In genomic region chr17:43606704-43607103, GRCm38 (mm10) we compare ENCODE assay signal across 10 mouse cellular contexts. TPM values are rescaled to one million over a fixed set of nuclear protein-coding genes. Genes with fewer than 3 reads are reported as not detected.
A peak's percentile ranks its signal among the peaks of the same experiment; 100 is the strongest.
DNase-seq lines count a peak whose midpoint lies in the region; ATAC-seq and TF ChIP-seq lines count a peak whose summit lies in the region.
"Had no signal": no experiment of that assay in that cellular context is flagged by ENCODE, and none has a peak within 500 bp of the region (broad histone marks: within the 10 kb centered on the region; RNA-seq: fewer than 3 reads in every experiment).

No protein-coding gene starts in this region.

- intact Hi-C loops in left cerebral cortex, postnatal 25 days (cut with DNase I) = loop anchor here (1.0 kb wide), 1 partner anchor 88 kb away; no protein-coding TSS in a partner anchor

- no peak overlapping the region for H3K4me2 ChIP-seq in hindbrain, embryonic 16.5 days (ENCODE audit: low read length)
- H3K4me2 ChIP-seq in forebrain, embryonic 13.5 days = no peak overlapping the region
- H3K4me2 ChIP-seq: embryonic facial prominence, embryonic 12.5 days; neural tube, embryonic 13.5 days had no signal

- no peak overlapping the region for H3K27ac ChIP-seq in hindbrain, embryonic 10.5 days
- H3K27ac ChIP-seq in hindbrain, embryonic 16.5 days (ENCODE audit: low read depth, low read length) = no peak overlapping the region
- no peak overlapping the region for H3K27ac ChIP-seq in bone marrow macrophage, adult 2 months (ENCODE audit: insufficient read depth, low read depth, low read length)
- H3K27ac ChIP-seq in forebrain, embryonic 13.5 days = no peak overlapping the region
- H3K27ac ChIP-seq: embryonic facial prominence, embryonic 12.5 days; neural tube, embryonic 13.5 days had no signal

- H3K27me3 ChIP-seq in hindbrain, embryonic 10.5 days (ENCODE audit: insufficient read depth, poor library complexity, severe bottlenecking) = no peaks in the 10 kb centered on the region
- no peaks in the 10 kb centered on the region for H3K27me3 ChIP-seq in hindbrain, embryonic 16.5 days (replicated peaks; ENCODE audit: control insufficient read depth, insufficient read depth, low read length)
- no peaks in the 10 kb centered on the region for H3K27me3 ChIP-seq in forebrain, embryonic 13.5 days
- H3K27me3 ChIP-seq: embryonic facial prominence, embryonic 12.5 days; neural tube, embryonic 13.5 days had no signal

- no peak overlapping the region for H3K9ac ChIP-seq in hindbrain, embryonic 16.5 days (ENCODE audit: low read depth, low read length)
- no peak overlapping the region for H3K9ac ChIP-seq in forebrain, embryonic 13.5 days
- H3K9ac ChIP-seq: embryonic facial prominence, embryonic 12.5 days; neural tube, embryonic 13.5 days had no signal

- peak; percentile 80 for DNase-seq in hindbrain, embryonic 10.5 days (ENCODE audit: low spot score)
- peak; percentile 69 for DNase-seq in induced T-regulatory cell, adult 2 months (ENCODE audit: low read depth)
- DNase-seq in left cerebral cortex, postnatal 25 days (ENCODE audit: low spot score in 2 of 2) = peak; percentile 49 to 68
- peak; percentile 61 for DNase-seq in naive thymus-derived CD4-positive, alpha-beta T cell, adult 2 months (ENCODE audit: low read depth)
- peak; percentile 88 for DNase-seq in testis, postnatal 10 days (ENCODE audit: low spot score)

- H3K9me3 ChIP-seq in hindbrain, embryonic 10.5 days = no peaks in the 10 kb centered on the region
- H3K9me3 ChIP-seq in hindbrain, embryonic 16.5 days (ENCODE audit: control insufficient read depth, low read length) = no peaks in the 10 kb centered on the region
- no peaks in the 10 kb centered on the region for H3K9me3 ChIP-seq in forebrain, embryonic 13.5 days (replicated peaks)
- H3K9me3 ChIP-seq: embryonic facial prominence, embryonic 12.5 days; neural tube, embryonic 13.5 days had no signal

- TF ChIP-seq CTCF in bone marrow macrophage, adult 2 months (IDR thresholded peaks at IDR 0.05; ENCODE audit: low read depth, low read length) = peak; percentile 99

- no peaks in the 10 kb centered on the region for H3K4me1 ChIP-seq in hindbrain, embryonic 10.5 days (replicated peaks)
- no peaks in the 10 kb centered on the region for H3K4me1 ChIP-seq in hindbrain, embryonic 16.5 days (ENCODE audit: control insufficient read depth, insufficient read depth, low read depth, low read length)
- H3K4me1 ChIP-seq in bone marrow macrophage, adult 2 months (ENCODE audit: control insufficient read depth, insufficient read depth, low read length) = no peaks in the 10 kb centered on the region
- H3K4me1 ChIP-seq in forebrain, embryonic 13.5 days = no peaks in the 10 kb centered on the region
- H3K4me1 ChIP-seq: embryonic facial prominence, embryonic 12.5 days; neural tube, embryonic 13.5 days had no signal

- no peak for TF ChIP-seq POLR2A in bone marrow macrophage, adult 2 months (IDR thresholded peaks at IDR 0.05; ENCODE audit: borderline replicate concordance, low read depth, low read length)

- WGBS in hindbrain, embryonic 10.5 days = 16% methylated on average over 3 of the region's 3 CpGs
- WGBS in hindbrain, embryonic 16.5 days = 15% methylated on average over 3 of the region's 3 CpGs
- WGBS in forebrain, embryonic 13.5 days = 12% methylated on average over 3 of the region's 3 CpGs

- no peak for ATAC-seq in hindbrain, embryonic 16.5 days
- ATAC-seq in forebrain, embryonic 13.5 days = peak; percentile 59; the same call in 1 of the 2 replicates

- H3K4me3 ChIP-seq in hindbrain, embryonic 10.5 days = no peak overlapping the region
- H3K4me3 ChIP-seq in hindbrain, embryonic 16.5 days (ENCODE audit: low read length) = no peak overlapping the region
- H3K4me3 ChIP-seq in bone marrow macrophage, adult 2 months (ENCODE audit: insufficient read depth, low read length) = no peak overlapping the region
- no peak overlapping the region for H3K4me3 ChIP-seq in forebrain, embryonic 13.5 days
- H3K4me3 ChIP-seq: embryonic facial prominence, embryonic 12.5 days; neural tube, embryonic 13.5 days had no signal

- no peaks in the 10 kb centered on the region for H3K36me3 ChIP-seq in hindbrain, embryonic 10.5 days
- H3K36me3 ChIP-seq in hindbrain, embryonic 16.5 days (ENCODE audit: control insufficient read depth, insufficient read depth, low read length) = no peaks in the 10 kb centered on the region
- no peaks in the 10 kb centered on the region for H3K36me3 ChIP-seq in forebrain, embryonic 13.5 days (ENCODE audit: poor library complexity, severe bottlenecking)
- H3K36me3 ChIP-seq: embryonic facial prominence, embryonic 12.5 days; neural tube, embryonic 13.5 days had no signal

RNA-seq across cellular contexts. Expression of gene Tdrd6, which starts 23.4 kb away (rescaled TPM):
- polyA plus RNA-seq in hindbrain, embryonic 10.5 days (2016; fragmentation: Nextera tagmentation; extraction: Ambion mirVana) = 0.03 and 0.17 TPM in 2 replicates
- 0.46 and 0.79 TPM in 2 replicates for polyA plus RNA-seq in hindbrain, embryonic 16.5 days (2015; fragmentation: Nextera tagmentation; extraction: Ambion mirVana)
- 0.08 TPM in 1 of 2 replicates, not detected in the other for polyA plus RNA-seq in bone marrow macrophage, adult 2 months (2012; ENCODE audit: insufficient read depth, insufficient read length, missing spikeins)
- 0.03 and 0.17 TPM in 2 replicates for polyA plus RNA-seq in forebrain, embryonic 13.5 days (2015; fragmentation: Nextera tagmentation; extraction: Ambion mirVana)
- total RNA-seq in left cerebral cortex, postnatal 25 days (2021) = under 1 TPM; 0.25 to 0.50 TPM

RNA-seq across cellular contexts. Expression of gene Pla2g7, which starts 38.8 kb away (rescaled TPM):
- polyA plus RNA-seq in hindbrain, embryonic 10.5 days (2016; fragmentation: Nextera tagmentation; extraction: Ambion mirVana) = 7.0 and 11.2 TPM in 2 replicates
- polyA plus RNA-seq in hindbrain, embryonic 16.5 days (2015; fragmentation: Nextera tagmentation; extraction: Ambion mirVana) = 148 and 226 TPM in 2 replicates
- 945 and 975 TPM in 2 replicates for polyA plus RNA-seq in bone marrow macrophage, adult 2 months (2012; ENCODE audit: insufficient read depth, insufficient read length, missing spikeins)
- 3.5 and 4.7 TPM in 2 replicates for polyA plus RNA-seq in forebrain, embryonic 13.5 days (2015; fragmentation: Nextera tagmentation; extraction: Ambion mirVana)
- total RNA-seq in left cerebral cortex, postnatal 25 days (2021) = 10 to 100 TPM; 76.0 to 79.6 TPM

Comparison
In these comparisons a context has a peak if more than half of its experiments do, and no peak if none do; other contexts are left out.
1. RNA of gene Pla2g7, which starts 38.8 kb away (polyA plus RNA-seq): 945 to 975 TPM in bone marrow macrophage, adult 2 months and 148 to 226 TPM in hindbrain, embryonic 16.5 days; 7.0 to 11.2 TPM in hindbrain, embryonic 10.5 days and 3.5 to 4.7 TPM in forebrain, embryonic 13.5 days; every median in the first group is over 10 times any median in the second.
2. Peak in every context shown above with its lines, with median percentiles within 50 percentile points of each other: DNase-seq.